Mouse (Mus musculus): ENCODE results near the gene Gm20388.

GRCm38 (mm10) chr8:124020439-124021236 lies 4110.0 kb downstream of the Gm20388 start:
- TF ChIP-seq CTCF (IDR thresholded peaks at IDR 0.05; ENCODE audit: borderline replicate concordance, extremely low read depth, insufficient read depth, insufficient read length), result peak; percentile 3; the same call in 1 of the 2 replicates
- TF ChIP-seq POLR2A (IDR thresholded peaks at IDR 0.05; ENCODE audit: borderline replicate concordance, extremely low read depth, insufficient read depth, insufficient read length, poor library complexity, severe bottlenecking), result peak; percentile 52; the same call in 1 of the 2 replicates

Measured in brain, embryonic 14.5 days (tissue).